Mouse (Mus musculus) telencephalon, adult 2 months (tissue): ENCODE measurements around the gene Hirip3.
A peak's percentile ranks its signal among the peaks of the same experiment; 100 is the strongest.
"Not testable (repeated sequence)": the region's sequence is repeated elsewhere in the genome, so short reads cannot be mapped to it uniquely, and the experiment has no call there.

Experiments used
- DNase-seq: peaks from one replicate; pipeline ENCODE4 v3.0.0-alpha.2; 2011; ENCODE audit warnings: low read depth, low spot score

Hirip3 gene

GRCm38 (mm10) chr7:126853454-126853853 lies 8.3 kb upstream of the Hirip3 start:
- no peak for DNase-seq

- DNase-seq = no peak
Observed at GRCm38 (mm10) chr7:126855641-126856040, 6.1 kb upstream of the Hirip3 start.

DNA sequence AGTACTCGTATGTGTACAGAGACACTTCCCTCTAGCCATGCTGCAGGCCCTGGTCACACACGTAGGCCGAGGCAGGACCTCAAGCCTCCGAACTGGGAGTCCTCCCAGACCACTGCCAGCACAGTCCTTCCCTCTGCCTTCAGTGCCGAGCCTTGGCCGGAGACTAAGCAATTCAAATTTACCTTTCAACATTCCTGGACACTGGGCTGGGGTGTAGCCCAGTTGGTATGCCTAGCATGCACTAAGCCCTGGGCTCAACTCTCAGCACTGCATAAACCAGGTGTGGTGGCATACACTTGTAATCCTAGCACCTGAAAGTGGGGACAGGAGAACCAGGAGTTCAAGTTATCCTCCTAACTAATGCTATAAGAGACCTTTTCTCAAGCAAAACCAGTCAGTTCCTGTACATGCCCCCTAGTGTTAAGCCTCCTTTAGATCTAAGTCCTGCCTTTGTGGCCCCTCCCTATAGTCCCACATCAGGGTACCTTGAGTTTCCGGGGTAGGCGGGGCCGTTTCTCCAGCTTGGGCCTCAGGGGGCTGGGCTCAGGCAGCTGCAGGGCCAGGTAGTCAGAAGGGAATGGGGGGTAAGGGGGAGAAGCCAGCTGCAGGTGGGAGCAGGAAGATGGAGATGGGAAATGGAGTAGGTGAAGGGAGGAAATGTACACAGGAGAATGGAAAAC lies 4.9 kb upstream of the Hirip3 start:
- no peak for DNase-seq

GRCm38 (mm10) chr7:126860987-126861386 lies 785 bp upstream of the Hirip3 start:
- no peak for DNase-seq

DNA sequence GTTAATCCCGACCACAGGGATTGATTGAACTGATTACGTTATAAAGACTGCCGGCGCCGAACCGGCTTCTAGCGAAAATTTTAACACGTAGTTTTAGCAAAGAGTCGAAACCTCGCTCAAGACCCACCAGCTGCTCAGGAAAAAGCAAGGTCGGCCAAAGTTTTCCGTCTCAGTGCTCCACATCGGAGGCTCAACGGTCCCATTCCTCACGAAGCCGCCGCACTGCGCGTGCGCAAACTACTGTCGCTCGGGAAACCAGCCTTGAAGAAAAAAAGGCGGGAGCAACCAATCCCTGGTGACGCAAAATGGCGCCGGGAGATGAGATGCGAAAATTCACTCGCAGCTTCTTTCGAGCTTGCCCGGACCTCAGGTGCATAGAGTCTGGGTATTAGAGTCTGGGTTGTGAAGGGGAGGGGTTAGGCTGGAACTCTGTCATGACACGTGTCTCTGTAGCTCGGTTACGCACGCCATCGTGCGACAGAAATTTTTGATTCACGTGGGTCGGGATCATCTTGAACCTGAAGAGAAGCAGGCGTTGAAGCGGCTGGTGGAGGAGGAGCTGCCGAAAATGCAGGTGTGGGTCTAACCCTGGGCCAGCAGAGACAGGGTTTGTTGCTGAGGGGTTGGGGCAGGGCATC lies 494 bp downstream of the Hirip3 start, which contains the start of gene Ino80e:
TSS of gene Ino80e (minus strand) at position 231 of the 638 bp plus-strand sequence.
- peak; percentile 90 for DNase-seq

DNA sequence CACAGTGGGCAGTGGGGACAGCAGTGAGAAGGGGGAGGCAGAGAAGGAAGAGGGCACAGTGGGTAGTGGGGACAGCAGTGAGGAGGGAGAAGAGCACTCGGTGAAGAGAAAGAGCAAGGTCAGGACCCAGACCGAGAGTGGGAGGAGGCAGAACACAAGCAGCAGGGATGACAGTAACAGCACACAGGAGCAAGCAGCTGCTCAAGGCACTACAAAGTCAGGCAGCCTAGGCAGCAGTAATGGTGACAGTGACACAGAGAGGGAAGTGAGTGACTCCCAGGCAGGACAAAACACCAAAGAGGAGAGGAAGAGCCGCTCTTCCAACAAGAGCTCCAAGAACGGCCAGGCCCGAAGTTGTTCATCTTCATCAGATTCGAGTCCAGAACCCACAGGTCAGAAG lies 2.0 kb downstream of the Hirip3 start:
- DNase-seq = no peak

GRCm38 (mm10) chr7:126867534-126867933 lies 5.8 kb downstream of the Hirip3 start:
- no peak for DNase-seq

DNA sequence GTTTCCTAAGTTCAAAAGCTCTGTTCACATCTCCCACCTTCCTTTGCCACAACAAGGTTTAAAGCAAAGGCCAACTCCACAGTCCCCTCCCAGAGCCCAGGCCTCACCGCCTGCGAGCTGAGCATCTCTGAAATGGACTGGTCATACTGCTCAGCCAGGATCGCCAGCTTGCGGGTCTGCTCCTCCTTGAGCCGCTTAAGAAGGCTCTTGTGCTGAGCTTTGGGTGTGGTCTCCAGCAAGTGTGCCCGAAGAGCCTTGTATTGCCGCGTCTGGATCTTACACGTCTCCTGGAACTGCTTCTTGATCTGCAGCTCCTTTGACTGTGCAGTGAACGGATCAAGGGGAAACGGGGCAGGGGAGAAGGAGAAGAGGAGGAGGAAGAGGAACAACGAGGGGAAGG lies 6.2 kb downstream of the Hirip3 start:
- DNase-seq = no peak

DNA sequence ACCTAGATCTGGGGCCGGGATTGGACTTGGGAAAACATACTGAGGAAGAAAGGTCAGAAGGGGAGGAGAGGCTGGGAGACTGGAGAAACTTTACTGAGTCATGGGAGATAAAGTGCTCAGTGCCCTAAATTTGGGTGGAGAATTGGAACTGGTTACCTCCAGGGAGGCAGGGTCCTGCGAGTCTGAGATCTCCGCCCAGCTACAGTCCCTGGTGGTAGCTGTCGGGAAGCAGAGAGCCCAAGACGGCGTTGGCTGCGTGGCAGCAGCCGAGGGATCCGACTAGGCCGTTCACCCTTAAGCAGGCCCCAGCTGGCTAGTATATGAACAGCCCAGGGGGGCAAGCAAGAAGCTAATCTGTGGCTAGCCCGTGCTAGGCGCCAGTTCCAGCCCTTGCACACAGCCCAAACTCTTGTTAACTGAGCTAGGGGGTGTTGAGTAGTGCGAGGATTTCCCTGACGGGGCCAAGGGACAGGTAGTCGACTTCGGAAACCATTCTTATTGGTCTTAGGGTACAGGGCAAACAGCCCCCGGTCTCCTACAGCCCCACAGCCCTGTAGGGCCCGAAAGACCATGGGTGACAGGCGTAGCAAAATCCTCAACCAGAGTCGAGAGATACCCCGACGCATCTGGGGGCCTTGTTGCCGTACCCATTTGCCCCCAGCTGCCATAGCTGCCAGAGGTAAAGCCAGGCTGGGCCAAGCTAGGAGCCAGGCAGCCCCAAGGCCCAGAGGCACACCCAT lies 8.2 kb downstream of the Hirip3 start:
- DNase-seq = no peak

DNA sequence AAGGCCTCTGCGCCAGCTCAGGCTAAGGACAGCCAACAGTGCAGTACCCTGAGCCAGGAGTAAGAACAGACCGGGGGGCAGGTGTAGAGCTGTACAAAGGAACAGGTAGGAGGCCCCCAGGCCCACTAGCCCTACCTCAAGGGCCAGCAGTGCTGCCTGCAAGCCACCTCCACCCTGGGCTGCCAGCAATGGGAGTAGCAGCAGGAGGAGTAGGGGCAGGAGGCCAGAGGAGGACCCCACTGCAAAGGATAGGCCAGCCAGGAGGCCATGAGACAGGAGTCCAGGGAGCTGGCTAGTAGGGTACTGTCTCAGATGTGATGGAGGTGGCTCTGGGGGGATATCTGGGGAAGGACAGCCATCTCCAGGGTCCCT lies 8.7 kb downstream of the Hirip3 start:
- DNase-seq = no peak

GRCm38 (mm10) chr7:126877239-126877638 lies 15.5 kb downstream of the Hirip3 start:
- DNase-seq = no peak

DNA sequence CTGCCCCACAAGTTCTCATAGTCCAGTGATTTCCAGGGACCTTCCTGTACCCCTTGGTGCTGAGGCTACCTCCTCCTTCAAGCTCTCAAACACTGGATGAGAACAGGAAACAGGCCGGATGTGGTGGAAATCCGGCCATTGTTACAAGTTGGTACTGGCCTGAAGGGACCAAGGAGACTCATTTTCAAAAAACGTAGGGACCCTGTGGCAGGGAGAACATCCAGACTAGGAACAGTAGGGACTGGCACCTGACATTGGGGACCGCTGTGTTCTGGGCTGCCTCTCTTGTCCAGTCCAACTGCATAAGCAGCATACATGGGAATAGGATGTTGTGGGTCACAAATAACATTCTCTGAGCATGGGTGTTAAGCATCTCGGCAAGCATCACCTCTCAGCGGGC lies 19.3 kb downstream of the Hirip3 start:
- no peak for DNase-seq

GRCm38 (mm10) chr7:126883731-126884181 lies 22.0 kb downstream of the Hirip3 start:
- no peak for DNase-seq

- DNase-seq = peak; percentile 98
Observed at GRCm38 (mm10) chr7:126884286-126885164, 22.8 kb downstream of the Hirip3 start, which contains the start of gene Taok2. TSS of gene Taok2 (minus strand) at chr7:126884703.

- no peak for DNase-seq
Observed at GRCm38 (mm10) chr7:126887281-126887680, 25.5 kb downstream of the Hirip3 start.

GRCm38 (mm10) chr7:126888852-126889251 lies 27.1 kb downstream of the Hirip3 start:
- DNase-seq = no peak

- DNase-seq = no peak
Observed at GRCm38 (mm10) chr7:126896912-126897311, 35.1 kb downstream of the Hirip3 start.

DNA sequence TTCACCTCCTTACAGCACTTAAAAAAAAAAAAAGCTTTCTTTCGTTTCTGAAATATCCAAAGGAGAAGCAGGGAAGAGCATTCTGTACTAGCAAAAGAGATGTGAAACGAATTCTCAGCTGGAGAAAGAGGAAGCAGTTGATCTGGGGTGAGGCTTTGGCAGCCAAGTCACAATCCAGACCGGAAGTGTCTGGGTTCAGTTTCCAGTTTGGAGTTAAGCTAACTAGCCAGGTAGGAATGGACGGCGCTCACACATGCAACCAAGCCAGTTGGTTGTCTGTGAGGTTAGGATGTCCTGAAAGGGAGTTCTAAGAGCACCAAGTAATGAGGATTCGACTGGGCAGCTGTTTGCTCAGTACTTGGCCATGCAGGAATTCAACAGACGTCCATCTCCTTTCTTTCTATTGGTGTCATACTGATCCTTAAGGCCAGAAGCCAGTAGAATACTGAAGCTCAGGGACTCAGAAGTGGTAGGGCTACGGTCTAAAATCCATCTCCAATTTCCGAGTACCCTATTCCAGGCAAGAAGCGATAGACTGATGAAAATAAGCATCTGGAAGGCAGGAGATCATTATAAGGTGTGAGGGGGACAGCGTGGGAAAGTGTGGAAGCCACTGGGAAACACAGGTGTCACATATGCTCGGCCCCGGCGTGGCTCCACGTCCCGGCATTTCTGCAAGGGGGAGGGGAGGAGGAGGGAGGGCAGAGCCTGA lies 35.8 kb downstream of the Hirip3 start:
- peak; percentile 38 for DNase-seq

DNA sequence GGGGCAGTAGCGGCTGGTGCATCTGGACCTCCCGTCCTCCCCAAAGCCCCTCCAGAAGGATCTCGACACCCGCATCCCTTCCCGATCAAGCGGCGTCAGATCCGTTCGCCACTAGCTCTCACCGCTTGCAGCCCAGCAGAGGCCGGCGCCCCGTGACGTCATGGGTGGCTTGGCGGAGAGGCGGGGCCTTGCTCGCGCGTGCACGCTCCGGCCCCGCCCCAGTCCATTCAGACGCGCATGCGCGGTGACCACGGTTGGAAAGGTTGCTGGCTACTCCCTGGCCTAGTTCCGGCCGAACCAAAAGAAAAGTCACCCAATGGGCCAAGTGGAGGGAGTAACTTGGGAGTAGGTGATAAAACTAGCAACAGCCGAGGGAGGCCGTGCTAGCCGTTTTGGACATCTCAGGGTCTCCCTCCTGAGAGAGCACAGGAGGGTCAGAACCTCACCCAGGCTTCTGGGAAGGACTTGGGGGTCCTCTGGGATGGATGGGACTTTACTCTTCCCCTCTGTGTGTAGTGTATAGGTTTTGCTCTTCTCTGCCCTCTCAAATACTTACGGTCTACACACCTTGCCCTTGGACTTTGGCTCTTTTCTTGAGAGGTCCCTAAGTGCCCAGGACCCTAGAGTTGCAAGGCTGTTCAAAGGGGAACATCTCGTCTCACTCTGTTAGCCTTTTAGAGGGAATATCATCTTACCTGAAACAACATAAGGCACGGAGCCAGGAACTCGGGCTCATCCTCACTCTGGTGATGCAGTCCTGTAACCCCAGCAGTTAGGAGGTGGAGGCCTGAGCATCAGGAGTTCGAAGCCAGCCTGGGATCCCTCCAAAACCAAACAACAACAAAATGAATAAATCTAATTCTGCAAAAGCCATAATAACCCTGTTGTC lies 36.6 kb downstream of the Hirip3 start:
- DNase-seq = peak; percentile 79

GRCm38 (mm10) chr7:126899781-126900180 lies 38.0 kb downstream of the Hirip3 start:
- DNase-seq = not testable (repeated sequence)
